Mouse (Mus musculus) right cerebral cortex, postnatal 25 days (tissue): ENCODE results near the gene Cldn9.
A peak's percentile ranks its signal among the peaks of the same experiment; 100 is the strongest.

ENCODE experiments used
- DNase-seq: peaks from one replicate; pipeline ENCODE4 v3.0.0; 2022

Gene Cldn9

GRCm38 (mm10) chr17:23683856-23684672 is at the start of gene Cldn9:
Gene Cldn9 (minus strand): TSS chr17:23684026.
- no peak for DNase-seq

GRCm38 (mm10) chr17:23730441-23730840 is 46.6 kb upstream of the Cldn9 start:
- DNase-seq, result no peak

- peak; percentile 52 for DNase-seq
Measured at GRCm38 (mm10) chr17:23726758-23727142, 42.9 kb upstream of the Cldn9 start.

- DNase-seq, result peak; percentile 93
Measured at GRCm38 (mm10) chr17:23725999-23726757, 42.4 kb upstream of the Cldn9 start, which contains the start of gene Pkmyt1. Gene Pkmyt1 (plus strand): TSS chr17:23726336.

- no peak for DNase-seq
Measured at GRCm38 (mm10) chr17:23725477-23725876, 41.7 kb upstream of the Cldn9 start.

GRCm38 (mm10) chr17:23722376-23723125 is 38.7 kb upstream of the Cldn9 start, which contains the start of gene 1520401A03Rik:
Gene 1520401A03Rik (minus strand): TSS chr17:23722783.
- DNase-seq, result no peak

- no peak for DNase-seq
Measured at GRCm38 (mm10) chr17:23721886-23722285, 38.1 kb upstream of the Cldn9 start.

- DNase-seq, result no peak
Measured at GRCm38 (mm10) chr17:23719455-23719854, 35.6 kb upstream of the Cldn9 start.

- DNase-seq, result no peak
Measured at GRCm38 (mm10) chr17:23717003-23717402, 33.2 kb upstream of the Cldn9 start.

- DNase-seq, result peak; percentile 59
Measured at GRCm38 (mm10) chr17:23706212-23706611, 22.4 kb upstream of the Cldn9 start.

GRCm38 (mm10) chr17:23705525-23706104 is 21.8 kb upstream of the Cldn9 start:
- DNase-seq, result no peak

- peak; percentile 29 for DNase-seq
Measured at GRCm38 (mm10) chr17:23704741-23705140, 20.9 kb upstream of the Cldn9 start.

- no peak for DNase-seq
Measured at GRCm38 (mm10) chr17:23703301-23703700, 19.5 kb upstream of the Cldn9 start.

GRCm38 (mm10) chr17:23700079-23700478 is 16.3 kb upstream of the Cldn9 start:
- peak; percentile 86 for DNase-seq

GRCm38 (mm10) chr17:23699131-23700077 is 15.6 kb upstream of the Cldn9 start:
- peak; percentile 47 for DNase-seq

- DNase-seq, result no peak
Measured at GRCm38 (mm10) chr17:23695801-23696200, 12.0 kb upstream of the Cldn9 start.

GRCm38 (mm10) chr17:23694491-23694890 is 10.7 kb upstream of the Cldn9 start:
- no peak for DNase-seq

GRCm38 (mm10) chr17:23683226-23683625 is 600 bp downstream of the Cldn9 start:
- DNase-seq, result no peak

GRCm38 (mm10) chr17:23682530-23682929 is 1.3 kb downstream of the Cldn9 start:
- DNase-seq, result no peak

- no peak for DNase-seq
Measured at GRCm38 (mm10) chr17:23682092-23682491, 1.7 kb downstream of the Cldn9 start.

GRCm38 (mm10) chr17:23681086-23681485 is 2.7 kb downstream of the Cldn9 start:
- no peak for DNase-seq

GRCm38 (mm10) chr17:23680336-23680735 is 3.5 kb downstream of the Cldn9 start:
- DNase-seq, result no peak
